Mouse (Mus musculus): ENCODE measurements around the gene Ewsr1.

GRCm38 (mm10) chr11:5063561-5064281 lies 35.3 kb downstream of the Ewsr1 start:
- TF ChIP-seq CTCF (IDR thresholded peaks at IDR 0.05; ENCODE audit: control insufficient read depth, insufficient read depth, insufficient read length) (no peak), CEBPB (IDR thresholded peaks at IDR 0.05; ENCODE audit: low read depth) (no peak), USF1 (IDR thresholded peaks at IDR 0.05; ENCODE audit: low read depth) (no peak)

Measured in C2C12 (cell line).